Mouse (Mus musculus) left cerebral cortex, adult 9 months (tissue): ENCODE measurements around the gene Mfsd4b1.

Experiments used
- DNase-seq, 2 experiments: peaks; one replicate each; pipeline ENCODE4 v3.0.0; 2022; ENCODE audit warnings: low spot score in 2 of 2

Gene Mfsd4b1

DNA sequence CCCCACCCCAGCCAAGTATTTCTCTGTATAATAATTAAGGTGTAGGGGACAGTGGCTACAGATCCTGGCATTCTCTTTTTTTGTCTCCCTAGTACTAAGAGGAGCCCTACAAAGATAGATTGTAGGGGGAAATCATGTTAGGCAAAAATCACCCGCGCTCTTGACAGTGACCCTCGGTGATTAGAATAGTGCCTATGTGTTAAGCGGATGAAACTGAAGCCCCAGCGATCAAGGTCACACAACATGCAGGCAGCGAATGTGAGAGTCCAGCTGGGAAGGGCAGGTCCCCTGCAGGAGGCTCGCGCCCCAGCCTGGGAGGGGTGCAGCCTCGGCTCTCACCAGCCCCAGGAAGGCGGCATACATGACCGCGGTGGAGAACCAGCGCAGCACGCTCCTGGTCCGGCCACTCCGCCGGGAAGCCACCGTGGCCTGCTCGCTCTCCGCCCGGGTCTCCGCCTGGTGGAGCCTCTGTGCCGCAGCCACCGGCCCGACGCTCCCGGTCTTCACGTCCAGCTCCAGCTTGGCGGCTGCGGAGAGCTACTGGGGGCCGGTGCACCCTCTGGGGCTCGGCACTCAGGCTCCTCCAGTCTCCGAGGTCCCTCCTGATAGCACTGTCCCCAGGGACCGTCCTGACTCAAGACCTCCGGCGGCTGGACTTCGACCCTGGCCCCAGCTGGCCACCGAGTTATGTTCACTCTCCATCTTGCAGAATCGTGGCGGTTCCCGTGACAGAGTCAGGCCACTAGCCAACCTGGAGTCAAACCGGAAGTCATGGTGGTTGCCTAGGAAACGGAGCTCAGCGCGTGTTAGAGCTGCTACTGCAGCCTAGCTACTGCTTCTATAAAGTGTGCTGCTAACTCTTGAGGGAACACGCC, at the start of gene Mfsd4b1:
Gene Mfsd4b1, minus strand, starts transcription at position 715 of the 875 bp plus-strand sequence.
- peak; percentile 81 to 94 for DNase-seq

DNA sequence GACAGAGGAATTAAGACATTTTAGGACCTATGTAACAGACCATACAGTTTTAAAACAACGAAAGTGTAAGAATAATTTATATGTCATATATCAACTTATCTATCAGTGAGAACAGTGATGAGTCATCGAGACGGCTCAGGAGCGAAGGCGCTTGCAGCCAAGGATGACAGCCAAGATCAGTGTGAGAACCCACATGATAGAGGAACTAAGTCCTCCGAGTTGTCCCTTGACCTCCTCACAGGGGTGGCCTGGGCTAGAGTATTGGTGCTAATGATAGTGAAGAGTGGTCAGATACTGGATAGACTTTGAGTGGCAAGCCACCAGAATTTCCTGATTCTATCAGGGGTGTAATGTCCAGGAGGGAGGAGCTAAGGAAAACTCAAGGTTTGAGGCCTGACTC, 48.5 kb upstream of the Mfsd4b1 start:
- no peak for DNase-seq

DNA sequence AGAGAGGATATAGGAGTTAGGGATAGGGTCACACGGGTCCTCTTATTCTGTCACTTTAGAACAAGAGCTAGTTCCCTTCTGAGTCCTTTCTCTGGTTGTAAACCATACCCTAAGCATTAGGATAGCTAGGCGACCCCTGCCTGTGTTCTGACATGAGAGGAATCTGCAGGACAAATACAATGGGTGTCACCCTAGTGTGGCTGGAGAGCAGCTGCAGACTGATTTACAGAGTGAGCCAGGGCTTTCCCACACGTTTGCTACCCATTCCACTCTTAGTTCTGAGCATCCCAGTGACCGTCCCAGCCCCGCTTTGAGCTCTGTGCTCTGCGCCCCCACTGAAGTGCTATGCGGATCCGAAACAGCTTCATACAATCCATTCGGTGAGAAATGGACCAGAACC, 45.6 kb upstream of the Mfsd4b1 start:
- DNase-seq = no peak

DNA sequence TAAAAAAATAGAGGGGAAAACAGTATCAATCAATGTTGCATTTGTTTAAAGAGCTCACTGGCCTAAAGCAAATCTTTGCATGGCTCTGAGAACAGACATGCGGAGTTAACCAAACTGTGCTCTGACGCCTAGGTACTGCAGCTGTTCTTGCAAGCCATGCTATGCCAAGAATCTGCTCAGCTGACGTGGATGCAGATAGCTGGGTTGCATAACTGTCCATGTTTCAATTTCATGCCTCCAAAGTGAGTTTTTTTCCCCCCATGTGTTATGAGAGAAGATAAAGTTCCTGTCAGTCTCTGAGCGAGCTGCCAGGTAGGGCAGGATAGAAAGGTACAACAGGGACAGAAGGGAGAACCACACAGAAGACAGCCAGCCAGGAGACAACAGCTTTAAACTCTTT, 44.2 kb upstream of the Mfsd4b1 start:
- DNase-seq = peak in 1 of 2 experiments; percentile 44

DNA sequence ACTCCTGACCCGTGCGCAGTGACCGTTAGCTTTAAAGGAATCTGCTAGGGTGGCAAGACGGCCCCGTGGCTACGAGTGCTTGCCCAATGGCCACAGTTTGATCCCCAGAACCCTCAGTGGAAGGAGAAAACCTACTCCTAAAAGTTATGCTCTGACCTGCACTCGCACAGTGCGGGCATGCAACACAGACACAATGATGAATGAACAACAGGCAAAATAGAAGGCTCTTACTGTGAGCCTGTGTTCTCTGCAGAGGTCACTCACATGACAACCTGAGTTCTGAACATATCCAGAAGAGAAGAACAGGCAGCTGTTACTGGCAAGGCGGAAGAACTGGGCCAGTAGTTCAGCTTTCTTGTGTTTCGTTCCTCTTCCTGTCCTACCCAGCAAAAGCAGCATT, 43.5 kb upstream of the Mfsd4b1 start:
- no peak for DNase-seq

DNA sequence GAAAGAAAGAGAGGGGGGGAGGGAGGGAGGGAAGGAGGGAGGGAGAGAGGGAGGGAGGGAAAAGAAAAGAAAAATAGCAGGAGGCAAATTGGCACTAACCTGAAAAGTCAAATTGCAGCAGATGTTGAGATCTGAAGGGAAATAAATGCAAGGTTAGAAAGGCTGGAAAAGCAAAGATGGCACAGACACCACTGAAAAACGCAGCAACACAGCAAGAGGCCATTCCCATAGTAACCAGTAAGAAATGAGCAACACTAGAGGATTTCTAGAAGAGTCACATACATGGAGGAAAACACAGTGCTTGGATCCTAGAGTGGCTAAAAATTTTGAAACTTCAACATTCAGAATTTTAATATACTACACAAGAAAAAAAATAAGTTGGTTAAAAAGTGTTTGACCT, 42.5 kb upstream of the Mfsd4b1 start:
- no peak for DNase-seq

DNA sequence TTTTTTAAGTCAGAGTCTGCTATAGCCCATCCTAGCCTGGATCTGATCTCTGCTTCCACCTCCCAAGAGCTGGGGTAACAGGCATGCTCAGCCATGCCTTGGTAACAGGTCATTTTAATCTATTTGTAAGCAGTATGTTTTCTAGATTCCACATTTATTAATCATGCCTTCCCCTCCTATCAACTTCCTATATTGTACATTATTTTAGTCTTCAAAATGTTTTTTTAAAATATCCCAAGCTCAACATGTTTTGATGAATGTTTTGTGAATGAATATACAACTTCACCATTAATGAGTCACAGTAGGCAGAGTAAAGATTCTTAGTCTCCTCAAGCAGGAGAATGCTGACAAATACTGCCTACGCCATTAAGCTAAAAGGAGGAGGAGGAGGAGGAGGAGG, 42.0 kb upstream of the Mfsd4b1 start:
- DNase-seq = no peak

DNA sequence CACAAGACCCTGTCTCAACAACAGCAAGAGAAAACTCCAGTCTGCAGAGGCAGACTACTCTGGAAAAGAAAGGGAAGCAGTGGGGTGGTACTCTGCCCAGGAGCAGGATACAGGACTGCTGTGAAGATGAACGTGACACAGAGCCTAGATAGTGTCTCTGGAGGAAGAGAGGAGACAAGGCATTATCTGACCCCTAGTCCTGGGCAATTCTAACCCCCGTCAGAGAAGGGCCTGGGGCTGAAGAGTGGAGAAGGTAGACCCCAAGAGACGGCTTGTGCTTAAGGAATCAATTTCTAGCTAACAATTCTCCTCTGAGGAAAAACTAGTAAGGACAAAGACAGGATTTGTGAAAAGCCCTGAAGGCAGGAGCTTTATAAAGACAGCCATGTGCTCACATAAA, 40.3 kb upstream of the Mfsd4b1 start:
- no peak for DNase-seq

DNA sequence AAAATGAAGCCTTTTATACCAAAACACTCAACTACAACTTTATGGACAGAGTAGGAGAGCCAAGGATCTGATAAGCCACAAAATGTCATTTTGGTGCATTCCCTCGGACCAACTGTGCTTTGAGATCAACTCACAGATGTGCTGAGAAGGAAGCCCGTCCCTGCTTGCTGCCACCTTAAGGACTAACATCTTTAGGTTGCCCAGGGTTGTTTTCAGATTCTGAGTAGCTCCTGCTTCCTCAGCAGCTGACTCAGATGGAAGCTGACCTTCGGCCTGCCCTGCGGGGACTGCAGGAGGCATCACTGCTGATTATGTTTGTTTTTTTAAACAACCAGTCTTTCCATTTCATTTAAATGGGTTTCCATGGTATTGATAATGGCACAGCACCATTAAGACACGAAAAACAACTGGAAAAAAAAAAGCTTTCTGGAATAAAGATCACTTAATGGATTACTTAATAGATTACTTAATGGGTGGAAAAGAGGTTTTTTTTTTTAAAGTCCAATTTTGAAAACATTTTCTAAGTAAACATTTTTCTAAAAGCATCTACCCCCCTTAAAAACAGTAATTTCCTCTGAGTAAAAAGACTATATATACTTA, 38.3 kb upstream of the Mfsd4b1 start:
- DNase-seq = no peak

DNA sequence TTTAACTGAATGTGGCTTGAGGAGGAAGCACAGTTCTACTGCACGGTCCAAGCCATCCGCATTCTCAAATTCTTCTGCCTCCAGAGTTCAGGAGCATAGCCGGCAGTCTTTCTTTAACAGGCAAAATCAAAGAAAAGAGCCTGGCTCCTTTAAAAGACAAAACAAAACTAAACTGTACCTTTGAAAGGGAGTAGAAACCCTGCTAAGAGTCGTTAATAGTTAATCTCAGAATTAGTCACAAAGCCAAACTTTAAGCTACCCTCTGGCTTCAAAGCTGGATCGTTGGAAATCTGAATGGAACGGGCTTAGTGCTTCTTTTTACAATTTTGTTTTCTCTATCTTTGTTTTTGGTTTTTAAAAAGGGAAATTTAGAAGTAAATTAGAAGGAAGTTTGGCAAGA, 37.7 kb upstream of the Mfsd4b1 start:
- no peak for DNase-seq

DNA sequence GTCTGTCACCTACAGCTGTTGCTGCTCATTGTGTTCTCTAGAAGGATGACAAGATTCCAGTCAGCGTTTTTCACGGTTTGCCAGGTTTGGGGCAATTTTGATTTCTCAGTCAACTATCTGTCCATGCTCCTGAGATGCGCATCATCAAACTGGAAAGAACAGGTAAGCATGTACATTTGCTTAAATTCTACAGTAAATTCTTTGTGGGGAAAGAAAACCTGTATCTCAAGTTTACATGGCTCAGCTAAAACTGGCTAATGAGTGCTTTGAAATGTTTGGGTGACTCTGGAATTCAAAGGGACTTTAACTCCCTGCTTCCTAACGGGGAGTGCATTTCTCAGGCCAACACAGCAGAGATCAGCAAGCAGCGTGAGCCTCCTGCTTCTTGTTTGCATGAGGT, 36.9 kb upstream of the Mfsd4b1 start:
- DNase-seq = no peak

DNA sequence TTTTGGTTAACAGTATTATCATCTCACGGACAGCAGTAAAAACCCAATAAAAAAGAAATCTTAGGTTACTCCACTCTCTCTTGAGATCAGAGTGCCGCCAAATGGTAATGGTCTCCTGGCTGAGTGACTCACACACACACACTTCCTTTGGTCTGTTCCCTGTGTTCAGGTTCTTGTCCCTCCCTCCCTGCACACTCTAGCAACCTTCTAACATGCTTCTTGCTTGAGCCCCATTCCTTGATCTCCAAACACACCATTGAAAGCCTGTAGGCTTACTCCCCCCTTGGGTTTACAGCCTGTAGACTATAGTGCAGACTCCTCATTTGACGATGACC, 33.7 kb upstream of the Mfsd4b1 start:
- DNase-seq = no peak

DNA sequence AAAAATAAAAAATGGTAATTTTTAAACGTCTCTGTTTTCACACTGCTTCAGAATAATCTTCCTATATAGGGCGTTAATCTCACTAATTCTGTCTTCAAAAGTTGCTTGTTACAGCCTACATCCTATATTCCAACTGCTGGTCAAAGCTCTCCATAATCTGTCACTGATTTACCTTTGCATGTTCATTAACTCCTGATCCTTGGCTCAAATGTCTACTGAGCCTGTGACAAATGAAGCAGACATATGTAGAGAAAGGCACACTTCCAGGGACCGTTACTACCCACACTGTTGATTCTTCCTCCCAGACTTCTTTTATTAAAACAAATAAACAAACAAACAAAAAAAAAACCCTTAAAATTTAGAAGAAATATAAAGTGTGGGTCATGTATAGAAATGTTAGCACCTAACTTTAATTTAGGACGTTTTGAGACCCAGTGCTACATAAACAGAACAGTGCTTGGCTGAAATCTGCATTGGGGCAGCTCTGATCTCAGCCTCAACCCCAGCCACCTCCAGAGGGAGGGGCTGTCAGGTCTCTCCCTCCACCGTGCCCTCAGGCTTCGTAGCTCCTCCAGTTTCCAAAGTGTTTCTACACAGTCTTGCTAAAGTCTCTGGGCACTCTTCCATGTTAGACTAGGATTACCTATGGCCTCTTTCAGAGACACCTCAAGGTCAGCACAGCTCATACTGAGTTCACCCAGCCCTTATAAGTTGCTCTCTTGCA, 33.2 kb upstream of the Mfsd4b1 start:
- DNase-seq = no peak

DNA sequence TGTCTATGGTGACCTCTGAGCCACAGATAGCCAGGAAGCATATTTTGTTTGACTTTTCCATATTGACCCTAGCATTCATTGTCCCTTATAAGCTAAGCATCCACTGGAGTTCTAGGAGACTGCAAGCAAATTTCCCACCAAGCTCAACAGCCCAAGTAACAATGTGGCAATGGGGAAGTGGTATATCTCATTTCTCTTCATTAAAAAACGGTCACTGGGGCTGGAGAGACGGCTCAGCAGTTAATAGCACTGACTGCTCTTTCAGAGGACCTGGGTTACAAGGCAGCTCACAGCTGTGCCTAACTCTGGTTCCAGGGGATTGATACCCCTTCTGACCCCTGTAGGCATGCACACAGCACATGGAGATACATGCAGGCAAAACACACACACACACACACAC, 32.5 kb upstream of the Mfsd4b1 start:
- no peak for DNase-seq

DNA sequence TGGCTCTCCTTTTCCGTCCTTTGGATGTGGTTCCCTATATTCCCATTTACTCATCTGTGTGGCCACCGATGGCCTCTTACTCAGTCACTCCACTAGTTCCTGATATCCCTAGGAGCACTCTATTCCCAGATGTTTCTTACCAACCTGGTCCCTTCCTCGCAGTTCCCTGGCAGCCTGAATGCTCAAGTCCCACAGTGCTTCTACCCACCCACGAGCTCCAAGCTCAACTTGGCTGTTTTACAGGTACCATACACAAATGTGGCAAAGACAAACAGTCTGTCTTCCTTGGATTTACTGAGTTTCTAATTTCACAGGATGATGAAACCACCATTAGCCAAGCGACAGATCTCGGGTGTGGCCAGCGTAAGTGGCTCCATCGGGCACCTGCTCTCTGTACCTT, 29.4 kb upstream of the Mfsd4b1 start:
- DNase-seq = no peak

DNA sequence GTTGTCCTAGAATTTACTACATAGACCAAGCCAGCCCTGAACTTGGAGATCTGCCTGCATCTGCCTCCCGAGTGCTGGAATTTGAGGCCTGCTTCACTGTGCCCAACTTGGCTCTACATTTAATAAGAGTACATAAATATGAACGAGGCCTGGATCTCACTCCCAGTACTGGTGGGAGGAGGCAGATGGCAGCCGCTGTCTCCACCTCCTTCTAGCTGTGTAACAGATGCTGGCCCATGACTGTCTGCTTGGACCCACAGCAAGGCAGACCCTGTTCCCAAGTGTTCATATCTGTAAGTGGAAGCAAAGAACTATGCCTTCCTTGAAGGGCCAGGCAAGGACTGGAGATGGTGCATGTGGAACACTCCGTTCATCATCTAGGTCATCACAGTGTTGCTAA, 28.8 kb upstream of the Mfsd4b1 start:
- peak in 1 of 2 experiments; percentile 62 for DNase-seq

DNA sequence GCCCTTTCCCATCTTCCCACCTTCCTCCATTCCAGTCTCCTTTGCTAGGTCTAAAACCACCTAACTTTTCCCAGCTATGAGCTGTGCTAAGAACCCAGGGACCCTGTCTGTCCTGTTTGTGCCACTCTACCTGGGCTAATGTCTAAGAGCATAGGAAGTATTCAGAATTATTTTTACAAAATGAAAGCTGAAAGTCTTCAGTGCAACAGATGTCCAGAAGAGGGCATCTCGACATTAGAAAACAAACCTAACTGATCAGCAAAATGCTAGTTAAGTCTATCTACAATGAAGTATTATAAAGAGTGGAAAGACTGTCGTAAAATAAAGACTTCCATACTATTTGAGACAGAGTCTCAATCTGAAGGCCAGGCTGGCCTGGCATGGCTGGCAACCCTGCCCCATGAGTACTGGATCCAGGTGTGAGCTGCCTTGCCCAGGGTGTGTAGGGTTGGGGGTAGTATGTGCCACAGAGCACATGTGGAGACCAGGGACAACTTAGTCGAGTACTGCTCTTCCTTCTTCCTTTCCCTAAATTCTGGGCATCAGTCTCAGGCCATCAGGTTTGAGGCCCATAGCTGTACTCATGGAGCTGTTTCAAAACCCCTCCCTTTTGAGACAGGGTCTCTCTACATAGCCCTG, 28.3 kb upstream of the Mfsd4b1 start:
- DNase-seq = peak in 1 of 2 experiments; percentile 43

DNA sequence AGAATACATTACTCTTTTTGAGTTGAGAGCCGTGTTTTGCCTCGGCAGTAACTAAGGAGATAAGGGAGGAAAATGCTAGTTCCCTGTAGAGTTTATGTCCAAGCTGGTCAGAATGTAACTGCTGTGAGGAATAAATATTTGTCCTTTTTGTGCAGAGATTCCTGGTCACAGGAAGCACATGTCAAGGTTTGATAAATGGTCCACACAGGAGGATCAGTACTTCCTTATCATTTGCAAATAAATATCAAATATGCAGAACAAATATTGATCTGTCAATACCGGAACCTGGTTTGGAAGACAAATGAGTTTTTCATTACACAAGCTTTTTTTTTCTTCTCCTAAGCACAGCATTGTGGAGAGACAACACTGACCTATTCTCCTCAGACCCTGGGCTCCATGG, 26.9 kb upstream of the Mfsd4b1 start:
- no peak for DNase-seq

DNA sequence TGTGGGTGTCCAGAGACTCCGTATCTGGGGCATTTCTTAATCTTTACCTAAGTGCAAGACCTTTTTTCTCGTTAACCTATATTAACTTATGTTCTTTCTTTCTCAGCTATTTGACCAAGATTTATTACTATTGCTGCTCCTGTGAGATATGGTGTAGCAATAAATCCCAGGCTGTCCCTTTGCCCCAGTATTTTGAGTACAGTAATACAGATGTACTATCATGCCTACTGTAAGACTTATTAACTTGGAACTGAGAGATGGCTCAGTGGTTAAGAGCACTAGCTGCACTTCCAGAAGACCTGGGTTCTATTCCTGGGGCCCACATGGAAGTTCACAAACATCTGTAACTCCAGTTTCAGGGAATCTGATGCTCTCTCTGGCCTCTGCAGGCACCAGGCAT, 25.7 kb upstream of the Mfsd4b1 start:
- DNase-seq = no peak

DNA sequence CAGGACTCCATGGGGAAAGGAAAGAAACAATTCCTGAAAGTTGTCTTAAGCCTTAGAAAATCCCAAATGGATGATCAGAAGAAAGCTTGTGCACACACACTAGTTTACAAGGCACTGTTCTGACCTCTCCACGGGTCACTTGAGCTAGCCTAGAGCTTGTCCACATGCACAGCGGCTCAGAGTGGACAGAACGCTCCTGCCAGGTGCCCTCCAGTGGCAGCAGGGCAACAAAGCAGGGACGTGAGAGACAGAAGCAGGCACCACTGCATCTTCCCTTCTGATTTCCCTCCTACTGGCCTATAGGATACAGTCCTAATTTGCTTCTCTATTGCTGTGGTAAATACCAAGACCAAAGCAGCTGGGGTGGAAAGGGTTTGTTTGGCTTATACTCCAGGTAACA, 16.3 kb upstream of the Mfsd4b1 start:
- DNase-seq = no peak

DNA sequence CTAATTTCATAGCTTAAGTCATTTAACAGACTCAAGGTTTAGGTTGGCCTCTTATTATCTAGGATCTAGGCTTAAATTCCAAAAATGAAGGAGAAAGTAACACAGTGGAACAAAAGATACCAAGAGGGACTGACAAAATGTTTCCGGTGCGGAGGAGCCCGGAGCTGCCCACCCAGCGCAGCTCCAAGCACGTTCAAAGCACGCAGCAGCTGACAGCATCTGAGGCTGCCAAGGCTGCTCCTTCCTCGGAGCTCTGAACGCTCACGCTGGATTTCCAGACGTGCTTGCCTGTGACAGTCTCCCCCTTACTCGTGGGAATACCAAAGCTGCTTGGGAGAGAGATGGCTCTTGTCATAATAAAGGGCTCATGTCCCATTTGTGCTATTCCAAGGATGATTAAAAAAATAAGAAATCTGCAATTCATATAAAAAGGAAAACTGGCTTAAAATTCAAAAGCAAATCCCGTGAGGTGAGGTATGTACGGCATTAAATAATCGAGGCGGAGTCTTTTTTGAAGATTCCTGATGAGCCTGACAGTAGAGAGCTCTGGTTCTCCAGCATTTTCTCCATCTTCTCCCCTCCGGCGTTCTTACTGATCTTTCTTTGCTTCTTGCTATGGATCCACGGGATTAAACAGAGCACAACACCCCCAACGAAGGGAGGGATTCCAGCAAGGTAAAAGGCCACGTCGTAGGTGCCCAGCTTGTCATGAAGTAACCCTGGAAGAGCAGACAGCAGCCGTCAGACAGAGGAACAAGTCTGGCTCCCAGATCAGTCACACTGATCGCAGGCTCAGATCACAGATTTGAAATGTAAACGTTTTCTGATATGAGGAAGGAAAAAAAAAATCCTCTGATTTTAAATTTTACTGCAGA, 11.9 kb upstream of the Mfsd4b1 start:
- DNase-seq = peak in 1 of 2 experiments; percentile 57
